Mouse (Mus musculus) spleen, adult 2 months (tissue): ENCODE results near the gene Grm7. TPM values are rescaled to one million over a fixed set of nuclear protein-coding genes. Genes with fewer than 3 reads are reported as not detected.

Source experiments
- DNase-seq, 2 experiments: peaks; one replicate each; pipeline versions ENCODE4 v3.0.0 to v3.0.0-alpha.2; 2012 to 2021; ENCODE audit warnings: low spot score in 2 of 2, low read depth in 1 of 2
- H3K27ac ChIP-seq: fragments of 200-500 bp; 2 replicates; pipeline ENCODE4 v1.5.1; 2012; ENCODE audit warnings: low read length, inconsistent platforms; ENCODE audit not compliant: insufficient read depth
- H3K27me3 ChIP-seq: fragments of 200-500 bp; 2 replicates; pipeline ENCODE4 v1.6.1; 2012; ENCODE audit warnings: mild to moderate bottlenecking, moderate library complexity, low read length, inconsistent platforms; ENCODE audit not compliant: control insufficient read depth, insufficient read depth
- H3K36me3 ChIP-seq: fragments of 200-500 bp; 2 replicates; pipeline ENCODE4 v1.6.1; 2012; ENCODE audit warnings: mild to moderate bottlenecking, low read length, inconsistent platforms; ENCODE audit not compliant: control insufficient read depth, insufficient read depth
- H3K4me1 ChIP-seq: fragments of 200-500 bp; 2 replicates; pipeline ENCODE4 v1.6.1; 2011; ENCODE audit warnings: inconsistent platforms; ENCODE audit not compliant: control insufficient read depth, insufficient read depth, insufficient read length
- H3K4me3 ChIP-seq: fragments of 200-500 bp; 2 replicates; pipeline ENCODE4 v1.5.1; 2011; ENCODE audit warnings: mild to moderate bottlenecking, inconsistent platforms; ENCODE audit not compliant: insufficient read depth, insufficient read length; ENCODE audit errors: extremely low read depth
- CTCF ChIP-seq: fragments of 200-500 bp; IDR thresholded peaks from 2 replicates; pipeline ENCODE4 v1.5.1; 2011; ENCODE audit warnings: mild to moderate bottlenecking, inconsistent platforms; ENCODE audit not compliant: insufficient read depth, insufficient read length, insufficient replicate concordance; ENCODE audit errors: extremely low read depth
- POLR2A ChIP-seq: fragments of 200-500 bp; IDR thresholded peaks from 2 replicates; pipeline ENCODE4 v1.6.1; 2011; ENCODE audit warnings: low read depth, low read length, inconsistent platforms
- WGBS: fragments of 180-500 bp; shearing (Covaris S2); methylation state at CpG from one replicate; pipeline ENCODE4 v1.1.7; 2018; 5-methylcytosine and 5-hydroxymethylcytosine counted together
- polyA plus RNA-seq: library from polyadenylated mRNA; depleted of rRNA; stranded (reverse); fragments of >200 nt; gene quantifications from 2 replicates; pipeline ENCODE4 v1.2.3, GENCODE M21; 2012

The Grm7 gene
- polyA plus RNA-seq, 1 experiment = not detected

- Histone ChIP-seq H3K27ac (no peak overlapping the region), H3K27me3 (no peaks in the 10 kb centered on the region), H3K4me3 (no peak overlapping the region), H3K36me3 (no peaks in the 10 kb centered on the region), H3K4me1 (no peaks in the 10 kb centered on the region)
- TF ChIP-seq POLR2A = no peak
- TF ChIP-seq CTCF = no peak
- no peak for DNase-seq
- 82% methylated on average over 2 of the region's 2 CpGs for WGBS
These were observed 884.6 kb downstream of the Grm7 start for GRCm38 (mm10) chr6:111529985-111530384.

- Histone ChIP-seq H3K27ac (no peak overlapping the region), H3K4me3 (no peak overlapping the region), H3K27me3 (no peaks in the 10 kb centered on the region), H3K4me1 (no peaks in the 10 kb centered on the region), H3K36me3 (no peaks in the 10 kb centered on the region)
- whole genome bisulfite sequencing = 52% methylated on average over 1 of the region's 1 CpGs
- TF ChIP-seq CTCF (no peak), POLR2A (no peak)
- no peak for DNase-seq
These were observed 913.2 kb downstream of the Grm7 start for GRCm38 (mm10) chr6:111558588-111558987.

- Histone ChIP-seq H3K27ac (no peak overlapping the region), H3K4me1 (no peaks in the 10 kb centered on the region), H3K4me3 (no peak overlapping the region), H3K36me3 (no peaks in the 10 kb centered on the region), H3K27me3 (no peaks in the 10 kb centered on the region)
- TF ChIP-seq POLR2A (no peak), CTCF (no peak)
- DNase-seq = no peak
- WGBS = 70% methylated on average over 3 of the region's 3 CpGs
These were observed 914.1 kb downstream of the Grm7 start for GRCm38 (mm10) chr6:111559459-111559858.

- no peaks in the 10 kb centered on the region for H3K36me3 ChIP-seq
- TF ChIP-seq CTCF = no peak
- TF ChIP-seq POLR2A = no peak
- no peak overlapping the region for H3K27ac ChIP-seq
- no peak overlapping the region for H3K4me3 ChIP-seq
- DNase-seq = no peak
- no peaks in the 10 kb centered on the region for H3K27me3 ChIP-seq
- 89% methylated on average over 7 of the region's 7 CpGs for WGBS
- no peaks in the 10 kb centered on the region for H3K4me1 ChIP-seq
These were observed 916.0 kb downstream of the Grm7 start for GRCm38 (mm10) chr6:111561347-111561746.

GRCm38 (mm10) chr6:111571471-111572088 is 926.2 kb downstream of the Grm7 start:
- no peak overlapping the region for H3K4me3 ChIP-seq
- no peaks in the 10 kb centered on the region for H3K27me3 ChIP-seq
- no peak for DNase-seq
- H3K4me1 ChIP-seq = no peaks in the 10 kb centered on the region
- no peak for TF ChIP-seq POLR2A
- TF ChIP-seq CTCF = no peak
- H3K27ac ChIP-seq = no peak overlapping the region
- WGBS = 84% methylated on average over 4 of the region's 4 CpGs
- H3K36me3 ChIP-seq = no peaks in the 10 kb centered on the region

GRCm38 (mm10) chr6:111584851-111585250 is 939.5 kb downstream of the Grm7 start:
- H3K4me1 ChIP-seq = no peaks in the 10 kb centered on the region
- no peak for DNase-seq
- 51% methylated on average over 2 of the region's 2 CpGs for WGBS
- no peaks in the 10 kb centered on the region for H3K36me3 ChIP-seq
- no peak overlapping the region for H3K4me3 ChIP-seq
- TF ChIP-seq POLR2A (no peak), CTCF (no peak)
- no peaks in the 10 kb centered on the region for H3K27me3 ChIP-seq
- no peak overlapping the region for H3K27ac ChIP-seq

- no peak for DNase-seq
- Histone ChIP-seq H3K36me3 (no peaks in the 10 kb centered on the region), H3K4me3 (no peak overlapping the region), H3K27ac (no peak overlapping the region), H3K4me1 (no peaks in the 10 kb centered on the region), H3K27me3 (no peaks in the 10 kb centered on the region)
- WGBS = 75% methylated on average over 3 of the region's 3 CpGs
- TF ChIP-seq POLR2A (no peak), CTCF (no peak)
These were observed 942.2 kb downstream of the Grm7 start for GRCm38 (mm10) chr6:111587572-111587971.
